22 mouse cellular contexts compared by ENCODE assay signal in genomic region chr4:117004649-117005048, GRCm38 (mm10). TPM values are rescaled to one million over a fixed set of nuclear protein-coding genes. Genes with fewer than 3 reads are reported as not detected.
A peak's percentile ranks its signal among the peaks of the same experiment; 100 is the strongest.
DNase-seq lines count a peak whose midpoint lies in the region; ATAC-seq and TF ChIP-seq lines count a peak whose summit lies in the region.
"Had no signal": no experiment of that assay in that cellular context is flagged by ENCODE, and none has a peak within 500 bp of the region (broad histone marks: within the 10 kb centered on the region; RNA-seq: fewer than 3 reads in every experiment).

No protein-coding gene starts in this region.

- no peak for TF ChIP-seq POLR2A in CH12.LX (IDR thresholded peaks at IDR 0.05; ENCODE audit: low read depth, low read length)

- no peak overlapping the region for H3K4me2 ChIP-seq in heart, embryonic 12.5 days
- no peak overlapping the region for H3K4me2 ChIP-seq in CH12.LX (ENCODE audit: insufficient read depth, low read depth, poor library complexity, severe bottlenecking)

- TF ChIP-seq RAD21 in CH12.LX (IDR thresholded peaks at IDR 0.05; ENCODE audit: low read depth, low read length) = no peak

- no peaks in the 10 kb centered on the region for H3K9me3 ChIP-seq in heart, embryonic 12.5 days (replicated peaks)
- no peaks in the 10 kb centered on the region for H3K9me3 ChIP-seq in CH12.LX (replicated peaks; ENCODE audit: low read length)
- H3K9me3 ChIP-seq: G1E had no signal

- no peaks in the 10 kb centered on the region for H3K4me1 ChIP-seq in heart, embryonic 12.5 days (replicated peaks)
- H3K4me1 ChIP-seq in CH12.LX (ENCODE audit: control insufficient read depth in 1 of 2, insufficient read depth in 2 of 2) = peaks cover 10 to 21% of the 10 kb centered on the region in 2 experiments; a peak in 3 of 4 replicates

- 0 out of 2 replicates have a peak, but pooled peaks have one; percentile 15 for TF ChIP-seq EP300 in CH12.LX (IDR thresholded peaks at IDR 0.05; ENCODE audit: low read length)

- no peak overlapping the region for H3K9ac ChIP-seq in heart, embryonic 12.5 days
- no peak overlapping the region for H3K9ac ChIP-seq in CH12.LX (ENCODE audit: insufficient read depth, low read depth)

- H3K79me2 ChIP-seq in CH12.LX (replicated peaks; ENCODE audit: control insufficient read depth, extremely low read depth, insufficient read depth, poor library complexity, severe bottlenecking) = no peaks in the 10 kb centered on the region

- H3K27me3 ChIP-seq in heart, embryonic 12.5 days (replicated peaks) = no peaks in the 10 kb centered on the region
- H3K27me3 ChIP-seq in CH12.LX (replicated peaks) = no peaks in the 10 kb centered on the region
- H3K27me3 ChIP-seq: Patski had no signal

- intact Hi-C loops in left cerebral cortex, postnatal 14 days (cut with DNase I) = loop anchor here (5.0 kb wide), 1 partner anchor 138 kb away; no protein-coding TSS in a partner anchor

- TF ChIP-seq CTCF in CH12.LX (conservative IDR thresholded peaks at IDR 0.05 in 1 of 2, IDR thresholded peaks at IDR 0.05 in 1 of 2; ENCODE audit: low read depth in 2 of 2, low read length in 2 of 2) = no peak

- dilution Hi-C loops in CH12.LX (cut with MboI; ENCODE audit: extremely low pct_ligation_motif_present, extremely low pct_unique_long_range_greater_than_20kb, low sequenced_read_pairs) = no loop called here

- ATAC-seq in heart, embryonic 12.5 days (ENCODE audit: insufficient number of reproducible peaks, low FRiP score) = no peak
- ATAC-seq: activated CD4-positive, CD25-positive, alpha-beta regulatory T cell, adult 4 months; CD4-positive, CD25-positive, alpha-beta regulatory T cell, adult 4 months; Patski had no signal

- H3K36me3 ChIP-seq in heart, embryonic 12.5 days = peaks cover 29% of the 10 kb centered on the region
- H3K36me3 ChIP-seq in CH12.LX (replicated peaks in 1 of 2; ENCODE audit: control insufficient read depth in 1 of 2, insufficient read depth in 1 of 2, low read length in 1 of 2) = peaks cover 25 to 47% of the 10 kb centered on the region in 2 experiments

- H3K4me3 ChIP-seq in heart, embryonic 12.5 days = no peak overlapping the region
- H3K4me3 ChIP-seq in CH12.LX (replicated peaks in 1 of 3; ENCODE audit: low read depth in 2 of 3, low read length in 2 of 3, poor library complexity in 1 of 3) = no peak overlapping the region

- WGBS in heart, embryonic 12.5 days = 82% methylated on average over 4 of the region's 4 CpGs

- in situ Hi-C loops in CH12.LX (cut with MboI; ENCODE audit: low pct_ligation_motif_present, low pct_unique_long_range_greater_than_20kb, low sequenced_read_pairs) = loop anchor here (5.0 kb wide), 1 partner anchor 128 kb away; the partner anchor contains the start of gene Plk3

- H3K27ac ChIP-seq in heart, embryonic 12.5 days (ENCODE audit: poor library complexity, severe bottlenecking) = no peak overlapping the region
- no peak overlapping the region for H3K27ac ChIP-seq in CH12.LX (ENCODE audit: insufficient read depth, low read depth)

- DNase-seq in heart, adult 11 months = peak; percentile 84
- DNase-seq in spleen, postnatal 36 days (ENCODE audit: low spot score in 2 of 2) = peak; percentile 75 to 76
- no peak for DNase-seq in spleen, postnatal 14 days (ENCODE audit: low spot score in 2 of 2)
- DNase-seq in B cell, adult 2 months = peak; percentile 42 to 44
- DNase-seq in CH12.LX (ENCODE audit: extremely low read depth) = no peak
- DNase-seq in adrenal gland, postnatal 14 days = no peak
- DNase-seq in left cerebral cortex, postnatal 14 days (ENCODE audit: low spot score in 2 of 2) = no peak
- DNase-seq: adrenal gland, adult 2 months; adrenal gland, adult 8-10 months; adrenal gland, postnatal 10 days; adrenal gland, postnatal 25 days; adrenal gland, postnatal 36 days; cerebellum, adult 11 months; cerebellum, adult 11-12 months; cerebellum, adult 18-20 months; cerebellum, adult 2 months; cerebellum, adult 8-10 months had no signal

TF ChIP-seq in CH12.LX, 34 proteins besides CTCF, POLR2A, EP300 and RAD21:
- TF ChIP-seq USF2 (conservative IDR thresholded peaks at IDR 0.05; ENCODE audit: low read depth, low read length) = no peak
- TF ChIP-seq PAX5 (IDR thresholded peaks at IDR 0.05; ENCODE audit: low read length) = no peak
- TF ChIP-seq ETS1 (conservative IDR thresholded peaks at IDR 0.05; ENCODE audit: low read depth, low read length) = no peak
- TF ChIP-seq NELFE (IDR thresholded peaks at IDR 0.05; ENCODE audit: low read depth, low read length) = no peak
- TF ChIP-seq MXI1 (IDR thresholded peaks at IDR 0.05; ENCODE audit: low read depth, low read length) = no peak
- TF ChIP-seq JUND (conservative IDR thresholded peaks at IDR 0.05; ENCODE audit: low read depth, low read length) = no peak
- TF ChIP-seq UBTF (IDR thresholded peaks at IDR 0.05; ENCODE audit: low read depth, low read length) = no peak
- TF ChIP-seq ZC3H11A (IDR thresholded peaks at IDR 0.05; ENCODE audit: low read depth, low read length) = no peak
- no peak for TF ChIP-seq MAZ (IDR thresholded peaks at IDR 0.05; ENCODE audit: low read depth, low read length)
- no peak for TF ChIP-seq BHLHE40 (IDR thresholded peaks at IDR 0.05; ENCODE audit: low read depth, low read length)
- no peak; the same call in 1 of the 2 replicates for TF ChIP-seq SIN3A (IDR thresholded peaks at IDR 0.05; ENCODE audit: low read length)
- TF ChIP-seq SMC3 (IDR thresholded peaks at IDR 0.05; ENCODE audit: low read depth, low read length) = no peak
- no peak for TF ChIP-seq IRF4 (IDR thresholded peaks at IDR 0.05; ENCODE audit: low read depth, low read length)
- no peak for TF ChIP-seq ZMIZ1 (IDR thresholded peaks at IDR 0.05; ENCODE audit: low read depth, low read length)
- TF ChIP-seq E2F4 (IDR thresholded peaks at IDR 0.05; ENCODE audit: insufficient replicate concordance, low read depth, low read length) = no peak
- TF ChIP-seq POLR2AphosphoS2 (IDR thresholded peaks at IDR 0.05; ENCODE audit: low read depth, low read length) = no peak
- TF ChIP-seq TCF12 (IDR thresholded peaks at IDR 0.05; ENCODE audit: low read depth, low read length) = no peak
- TF ChIP-seq CHD2 (IDR thresholded peaks at IDR 0.05; ENCODE audit: low read length) = no peak

RNA-seq across cellular contexts. Expression of gene Hectd3, which starts 9.5 kb away (rescaled TPM):
- 6.8 and 8.0 TPM in 2 replicates for polyA plus RNA-seq in heart, embryonic 12.5 days (2016; fragmentation: Nextera tagmentation; extraction: Ambion mirVana)
- 8.1 and 8.6 TPM in 2 replicates for total RNA-seq in CH12.LX (2012; rRNA removed)
- 6.2 and 6.6 TPM in 2 replicates for total RNA-seq in CH12.LX (2014; rRNA removed)
- 7.2 and 7.8 TPM in 2 replicates for polyA plus RNA-seq in CH12.LX (2012; ENCODE audit: insufficient read length, low read depth)
- 21.0 and 25.7 TPM in 2 replicates for total RNA-seq in adrenal gland, postnatal 14 days (2021)
- total RNA-seq in left cerebral cortex, postnatal 14 days (2021) = 10 to 100 TPM; 42.2 to 46.6 TPM

RNA-seq across cellular contexts. Expression of gene Urod, which starts 10.4 kb away (rescaled TPM):
- 90.9 and 92.2 TPM in 2 replicates for polyA plus RNA-seq in heart, embryonic 12.5 days (2016; fragmentation: Nextera tagmentation; extraction: Ambion mirVana)
- total RNA-seq in CH12.LX (2012; rRNA removed) (62.1 and 66.4 TPM in 2 replicates), CH12.LX (2014; rRNA removed) (81.0 and 82.1 TPM in 2 replicates)
- 53.1 and 57.7 TPM in 2 replicates for polyA plus RNA-seq in CH12.LX (2012; ENCODE audit: insufficient read length, low read depth)
- 121 and 129 TPM in 2 replicates for total RNA-seq in adrenal gland, postnatal 14 days (2021)
- 10 to 100 TPM; 40.8 to 46.3 TPM for total RNA-seq in left cerebral cortex, postnatal 14 days (2021)

RNA-seq across cellular contexts. Expression of gene Eif2b3, which starts 14.6 kb away (rescaled TPM):
- polyA plus RNA-seq in heart, embryonic 12.5 days (2016; fragmentation: Nextera tagmentation; extraction: Ambion mirVana) = 25.2 and 29.2 TPM in 2 replicates
- total RNA-seq in CH12.LX (2012; rRNA removed) = 49.9 and 62.2 TPM in 2 replicates
- 88.7 and 96.2 TPM in 2 replicates for total RNA-seq in CH12.LX (2014; rRNA removed)
- 83.3 and 84.9 TPM in 2 replicates for polyA plus RNA-seq in CH12.LX (2012; ENCODE audit: insufficient read length, low read depth)
- 30.5 and 34.6 TPM in 2 replicates for total RNA-seq in adrenal gland, postnatal 14 days (2021)
- 10 to 100 TPM; 18.9 to 20.5 TPM for total RNA-seq in left cerebral cortex, postnatal 14 days (2021)

Comparison
In these comparisons a context has a peak if more than half of its experiments do, and no peak if none do; other contexts are left out.
1. DNase-seq: peak in heart, adult 11 months (single experiment), spleen, postnatal 36 days (2 of 2) and B cell, adult 2 months (2 of 2); none in spleen, postnatal 14 days (0 of 2), CH12.LX (single experiment), adrenal gland, postnatal 14 days (single experiment) and left cerebral cortex, postnatal 14 days (0 of 2).